In the genomic region with DNA sequence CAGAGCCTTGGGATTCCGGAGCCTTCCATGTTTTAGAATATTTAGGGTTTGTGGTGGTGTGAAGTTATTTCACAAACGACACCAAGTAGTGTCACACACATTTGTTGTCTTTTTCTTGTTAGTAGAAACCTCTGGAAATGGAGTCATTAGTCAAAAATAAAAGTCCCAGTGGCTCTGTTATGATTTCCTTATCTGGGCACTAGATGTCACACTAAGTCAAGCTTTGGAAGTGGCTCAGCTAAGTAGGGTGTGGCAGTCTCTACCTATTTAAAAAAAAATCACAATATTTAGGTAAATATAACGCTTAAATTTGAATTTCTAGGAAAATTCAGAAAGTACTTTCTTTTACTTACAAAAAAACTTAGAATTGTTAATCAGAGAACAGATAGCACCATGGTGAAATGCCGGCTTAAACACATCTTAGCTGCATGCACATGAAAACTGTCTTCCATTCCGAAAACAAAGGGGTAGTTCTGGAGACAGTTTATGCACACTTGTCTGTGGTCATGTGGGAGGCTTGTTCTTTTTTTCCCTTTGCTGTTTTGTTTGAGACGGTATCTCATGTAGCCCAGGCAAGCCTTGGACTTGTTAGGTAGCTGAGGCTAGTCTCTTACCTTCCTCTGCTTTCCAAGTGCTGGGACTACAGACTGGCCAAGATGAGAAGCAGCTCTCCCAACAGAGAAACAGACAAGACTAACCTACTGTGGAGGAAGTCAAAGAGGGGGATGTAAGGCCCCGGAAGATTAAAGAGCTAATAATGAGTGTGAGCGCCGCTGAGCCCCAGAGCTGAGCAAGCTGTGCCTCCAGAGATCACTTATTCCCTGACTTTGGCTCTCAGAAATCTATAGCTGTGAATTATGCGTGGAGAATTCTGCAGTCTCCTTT, we compare ENCODE assay signal across 8 mouse cellular contexts. TPM values are rescaled to one million over a fixed set of nuclear protein-coding genes. Genes with fewer than 3 reads are reported as not detected.
A peak's percentile ranks its signal among the peaks of the same experiment; 100 is the strongest.
DNase-seq lines count a peak whose midpoint lies in the region; TF ChIP-seq lines count a peak whose summit lies in the region.

No protein-coding gene starts in this region.

- H3K4me1 ChIP-seq in cerebellum, adult 2 months (ENCODE audit: control insufficient read depth, insufficient read depth, low read length), result no peaks in the 10 kb centered on the region

- peak; percentile 30; the same call in 1 of the 2 replicates for TF ChIP-seq CTCF in cerebellum, adult 2 months (IDR thresholded peaks at IDR 0.05; ENCODE audit: borderline replicate concordance, insufficient read depth, low read depth, low read length)

- TF ChIP-seq POLR2A in cerebellum, adult 2 months (IDR thresholded peaks at IDR 0.05; ENCODE audit: borderline replicate concordance, insufficient read depth, low read length), result no peak

- DNase-seq in cerebellum, adult 2 months, result peak in 1 of 2 experiments; percentile 41
- no peak for DNase-seq in cerebellum, adult 9-11 months
- DNase-seq in thymus, postnatal 0 days (ENCODE audit: low spot score), result peak; percentile 55
- no peak for DNase-seq in thymus, postnatal 36 days
- DNase-seq in hindlimb bud, embryonic 11.5 days (ENCODE audit: extremely low spot score, low read depth, low spot score), result peak; percentile 30
- peak; percentile 15 for DNase-seq in neural tube, embryonic 10.5 days (ENCODE audit: extremely low spot score, low spot score)
- DNase-seq in right cerebral cortex, postnatal 4 days, result no peak
- no peak for DNase-seq in adrenal gland, postnatal 10 days

- no peak overlapping the region for H3K4me3 ChIP-seq in cerebellum, adult 2 months (replicated peaks; ENCODE audit: insufficient read depth, low read depth, low read length)

- H3K27ac ChIP-seq in cerebellum, adult 2 months (ENCODE audit: insufficient read depth, low read length), result no peak overlapping the region

- WGBS in cerebellum, adult 2 months, result 69% methylated on average over 10 of the region's 10 CpGs

- H3K27me3 ChIP-seq in cerebellum, adult 2 months (ENCODE audit: control insufficient read depth, insufficient read depth, low read length), result no peaks in the 10 kb centered on the region

RNA-seq across cellular contexts. Expression of gene Fam114a1, which starts 33.3 kb away (rescaled TPM):
- 3.7 and 3.9 TPM in 2 replicates for polyA plus RNA-seq in cerebellum, adult 2 months (2012; rRNA removed)
- 9.5 and 10.3 TPM in 2 replicates for polyA plus RNA-seq in thymus, postnatal 0 days (2015; fragmentation: Nextera tagmentation; extraction: Ambion mirVana)
- 10 to 100 TPM; 28.1 to 28.4 TPM for total RNA-seq in adrenal gland, postnatal 10 days (2021)

RNA-seq across cellular contexts. Expression of gene Tlr6, which starts 43.3 kb away (rescaled TPM):
- 0.13 and 0.21 TPM in 2 replicates for polyA plus RNA-seq in cerebellum, adult 2 months (2012; rRNA removed)
- polyA plus RNA-seq in thymus, postnatal 0 days (2015; fragmentation: Nextera tagmentation; extraction: Ambion mirVana), result 1.0 and 1.1 TPM in 2 replicates
- total RNA-seq in adrenal gland, postnatal 10 days (2021), result 1 to 10 TPM; 1.8 TPM

Comparison
In these comparisons a context has a peak if more than half of its experiments do, and no peak if none do; other contexts are left out.
1. DNase-seq: peak in thymus, postnatal 0 days (single experiment), hindlimb bud, embryonic 11.5 days (single experiment) and neural tube, embryonic 10.5 days (single experiment); none in cerebellum, adult 9-11 months (single experiment), thymus, postnatal 36 days (0 of 2), right cerebral cortex, postnatal 4 days (single experiment) and adrenal gland, postnatal 10 days (single experiment).